ENCODE assay signal across 9 mouse cellular contexts in the genomic region with DNA sequence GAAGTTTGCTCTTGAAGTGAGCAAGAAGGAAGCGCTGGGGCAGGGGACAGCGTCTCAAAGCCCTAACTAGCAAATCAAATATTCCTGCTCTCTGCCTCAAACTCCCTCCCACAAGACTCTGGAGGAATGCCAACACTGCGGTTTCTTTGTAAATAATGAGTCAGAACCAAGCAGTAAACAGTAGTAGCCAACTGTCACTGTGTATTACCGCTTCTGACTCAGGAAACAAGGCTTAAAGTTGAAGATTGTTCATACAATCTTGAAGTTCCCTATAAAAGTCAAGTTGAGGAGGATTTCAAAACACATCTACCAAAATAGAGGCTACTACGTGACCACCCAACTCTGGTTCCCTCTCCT. TPM values are rescaled to one million over a fixed set of nuclear protein-coding genes. Genes with fewer than 3 reads are reported as not detected.
A peak's percentile ranks its signal among the peaks of the same experiment; 100 is the strongest.
DNase-seq lines count a peak whose midpoint lies in the region; ATAC-seq and TF ChIP-seq lines count a peak whose summit lies in the region.
"Had no signal": no experiment of that assay in that cellular context is flagged by ENCODE, and none has a peak within 500 bp of the region (broad histone marks: within the 10 kb centered on the region; RNA-seq: fewer than 3 reads in every experiment).

No protein-coding gene starts in this region.

- H3K4me1 ChIP-seq in forebrain, embryonic 14.5 days (ENCODE audit: control insufficient read depth, insufficient read depth, low read length) = peaks cover 4% of the 10 kb centered on the region
- peaks cover 9% of the 10 kb centered on the region for H3K4me1 ChIP-seq in forebrain, embryonic 15.5 days
- no peaks in the 10 kb centered on the region; the same call in 1 of the 2 replicates for H3K4me1 ChIP-seq in spleen, adult 2 months (ENCODE audit: control insufficient read depth, insufficient read depth, insufficient read length)
- peaks cover 6% of the 10 kb centered on the region for H3K4me1 ChIP-seq in liver, embryonic 13.5 days (replicated peaks)

- no peak overlapping the region for H3K27ac ChIP-seq in forebrain, embryonic 14.5 days (ENCODE audit: low read depth, low read length)
- H3K27ac ChIP-seq in forebrain, embryonic 15.5 days (replicated peaks) = no peak overlapping the region
- 0 out of 2 replicates have a peak overlapping the region, but pooled peaks have one; percentile 2 for H3K27ac ChIP-seq in spleen, adult 2 months (ENCODE audit: insufficient read depth, low read length)
- H3K27ac ChIP-seq in liver, embryonic 13.5 days = no peak overlapping the region; the same call in 1 of the 2 replicates

- no peaks in the 10 kb centered on the region for H3K9me3 ChIP-seq in forebrain, embryonic 14.5 days (replicated peaks; ENCODE audit: control insufficient read depth, low read length)
- H3K9me3 ChIP-seq in forebrain, embryonic 15.5 days = no peaks in the 10 kb centered on the region
- H3K9me3 ChIP-seq in liver, embryonic 13.5 days (replicated peaks) = no peaks in the 10 kb centered on the region

- peak; percentile 35; the same call in 1 of the 2 replicates for ATAC-seq in forebrain, embryonic 14.5 days
- no peak for ATAC-seq in forebrain, embryonic 15.5 days (replicated peaks)
- 0 out of 2 replicates have a peak, but pooled peaks have one; percentile 15 for ATAC-seq in liver, embryonic 13.5 days (ENCODE audit: low read depth)

- H3K27me3 ChIP-seq in forebrain, embryonic 14.5 days (replicated peaks; ENCODE audit: control insufficient read depth, insufficient read depth, low read length) = no peaks in the 10 kb centered on the region
- H3K27me3 ChIP-seq in forebrain, embryonic 15.5 days = no peaks in the 10 kb centered on the region
- H3K27me3 ChIP-seq in spleen, adult 2 months (ENCODE audit: control insufficient read depth, insufficient read depth, low read length) = no peaks in the 10 kb centered on the region
- H3K27me3 ChIP-seq in liver, embryonic 13.5 days = no peaks in the 10 kb centered on the region

- DNase-seq in forebrain, embryonic 14.5 days (ENCODE audit: low spot score) = peak; percentile 46
- DNase-seq in spleen, adult 2 months (ENCODE audit: low read depth in 1 of 2, low spot score in 2 of 2) = peak in 1 of 2 experiments; percentile 12
- DNase-seq in spleen, postnatal 4 days (ENCODE audit: low spot score in 2 of 2) = no peak
- peak; percentile 88 for DNase-seq in induced T-regulatory cell, adult 2 months (ENCODE audit: low read depth)
- DNase-seq in liver, embryonic 13.5 days = no peak
- DNase-seq in right cerebral cortex, postnatal 14 days = peak; percentile 51
- no peak for DNase-seq in embryo, embryonic 10.5 days (ENCODE audit: low spot score)

- no peak overlapping the region for H3K4me2 ChIP-seq in forebrain, embryonic 14.5 days (ENCODE audit: low read length)
- H3K4me2 ChIP-seq in forebrain, embryonic 15.5 days (replicated peaks) = no peak overlapping the region
- no peak overlapping the region for H3K4me2 ChIP-seq in liver, embryonic 13.5 days

- TF ChIP-seq POLR2A in spleen, adult 2 months (IDR thresholded peaks at IDR 0.05; ENCODE audit: low read depth, low read length) = no peak

- H3K36me3 ChIP-seq in forebrain, embryonic 14.5 days (ENCODE audit: control insufficient read depth, insufficient read depth, low read length) = no peaks in the 10 kb centered on the region
- no peaks in the 10 kb centered on the region for H3K36me3 ChIP-seq in forebrain, embryonic 15.5 days
- no peaks in the 10 kb centered on the region for H3K36me3 ChIP-seq in spleen, adult 2 months (ENCODE audit: control insufficient read depth, insufficient read depth, low read length)
- no peaks in the 10 kb centered on the region for H3K36me3 ChIP-seq in liver, embryonic 13.5 days

- no peak overlapping the region for H3K4me3 ChIP-seq in forebrain, embryonic 14.5 days (ENCODE audit: low read depth, low read length)
- H3K4me3 ChIP-seq in forebrain, embryonic 15.5 days = no peak overlapping the region
- no peak overlapping the region for H3K4me3 ChIP-seq in spleen, adult 2 months (ENCODE audit: extremely low read depth, insufficient read depth, insufficient read length)
- H3K4me3 ChIP-seq in liver, embryonic 13.5 days (replicated peaks) = no peak overlapping the region
- H3K4me3 ChIP-seq: erythroblast, embryonic 14.5 days had no signal

- no peak overlapping the region for H3K9ac ChIP-seq in forebrain, embryonic 14.5 days (ENCODE audit: low read length)
- no peak overlapping the region for H3K9ac ChIP-seq in forebrain, embryonic 15.5 days (replicated peaks)
- no peak overlapping the region for H3K9ac ChIP-seq in liver, embryonic 13.5 days

- WGBS in forebrain, embryonic 14.5 days = 55% methylated on average over 5 of the region's 5 CpGs
- 54% methylated on average over 5 of the region's 5 CpGs for WGBS in forebrain, embryonic 15.5 days
- WGBS in spleen, adult 2 months = 22% methylated on average over 5 of the region's 5 CpGs
- 42% methylated on average over 5 of the region's 5 CpGs for WGBS in liver, embryonic 13.5 days (ENCODE audit: insufficient replicate concordance)

- no peak for TF ChIP-seq CTCF in spleen, adult 2 months (IDR thresholded peaks at IDR 0.05; ENCODE audit: extremely low read depth, insufficient read depth, insufficient read length, insufficient replicate concordance)

RNA-seq across cellular contexts. Expression of a gene that starts 5.7 kb away (rescaled TPM):
- 631 and 644 TPM in 2 replicates for polyA plus RNA-seq in forebrain, embryonic 14.5 days (2014; fragmentation: Nextera tagmentation; extraction: Ambion mirVana)
- polyA plus RNA-seq in forebrain, embryonic 15.5 days (2015; fragmentation: Nextera tagmentation; extraction: Ambion mirVana) = 587 and 591 TPM in 2 replicates
- polyA plus RNA-seq in spleen, adult 2 months (2012; rRNA removed) = 33.4 and 37.1 TPM in 2 replicates
- 178 and 198 TPM in 2 replicates for polyA plus RNA-seq in liver, embryonic 13.5 days (2015; fragmentation: Nextera tagmentation; extraction: Ambion mirVana)

RNA-seq across cellular contexts. Expression of a gene that starts 35.8 kb away (rescaled TPM):
- 1.2 and 1.3 TPM in 2 replicates for polyA plus RNA-seq in forebrain, embryonic 14.5 days (2014; fragmentation: Nextera tagmentation; extraction: Ambion mirVana)
- polyA plus RNA-seq in forebrain, embryonic 15.5 days (2015; fragmentation: Nextera tagmentation; extraction: Ambion mirVana) = 0.52 and 0.64 TPM in 2 replicates
- polyA plus RNA-seq in spleen, adult 2 months (2012; rRNA removed) = 2.3 TPM in 2 replicates
- polyA plus RNA-seq in liver, embryonic 13.5 days (2015; fragmentation: Nextera tagmentation; extraction: Ambion mirVana) = 0.25 and 0.33 TPM in 2 replicates
- polyA plus RNA-seq: erythroblast, embryonic 14.5 days had no signal

RNA-seq across cellular contexts. Expression of a gene that starts 42.6 kb away (rescaled TPM):
- 247 and 248 TPM in 2 replicates for polyA plus RNA-seq in forebrain, embryonic 14.5 days (2014; fragmentation: Nextera tagmentation; extraction: Ambion mirVana)
- polyA plus RNA-seq in forebrain, embryonic 15.5 days (2015; fragmentation: Nextera tagmentation; extraction: Ambion mirVana) = 267 and 273 TPM in 2 replicates
- 29.4 and 30.7 TPM in 2 replicates for polyA plus RNA-seq in spleen, adult 2 months (2012; rRNA removed)
- polyA plus RNA-seq in liver, embryonic 13.5 days (2015; fragmentation: Nextera tagmentation; extraction: Ambion mirVana) = 99.8 and 107 TPM in 2 replicates

Comparison
In these comparisons a context has a peak if more than half of its experiments do, and no peak if none do; other contexts are left out.
1. DNase-seq: peak in forebrain, embryonic 14.5 days (single experiment), induced T-regulatory cell, adult 2 months (single experiment) and right cerebral cortex, postnatal 14 days (single experiment); none in spleen, postnatal 4 days (0 of 2), liver, embryonic 13.5 days (single experiment) and embryo, embryonic 10.5 days (single experiment).